Mouse (Mus musculus) MEL (cell line): ENCODE data around the gene Ugt1a9.

Source experiments
- CTCF ChIP-seq, 3 experiments: IDR thresholded peaks in 2 of 3; conservative IDR thresholded peaks in 1 of 3; 2 replicates each; pipeline ENCODE4 v1.5.1; 2011 to 2012; ENCODE audit warnings: low read length in 3 of 3, low read depth in 2 of 3, mild to moderate bottlenecking in 2 of 3, improper control_type of control experiment in 1 of 3, inconsistent platforms in 1 of 3, mixed read lengths in 1 of 3, moderate library complexity in 1 of 3; ENCODE audit not compliant: control insufficient read depth in 1 of 3, insufficient read depth in 1 of 3, poor library complexity in 1 of 3, severe bottlenecking in 1 of 3
- TCF12 ChIP-seq: IDR thresholded peaks from 2 replicates; pipeline ENCODE4 v1.6.1; 2014; ENCODE audit warnings: low read depth, mild to moderate bottlenecking, inconsistent platforms, low read length, improper control_type of control experiment, moderate library complexity

- TF ChIP-seq CTCF (IDR thresholded peaks at IDR 0.05 in 2 of 3, conservative IDR thresholded peaks at IDR 0.05 in 1 of 3; ENCODE audit: control insufficient read depth in 1 of 3, insufficient read depth in 1 of 3, low read depth in 2 of 3, low read length in 3 of 3, poor library complexity in 1 of 3, severe bottlenecking in 1 of 3) (no peak), TCF12 (no peak)
Measured at GRCm38 (mm10) chr1:88263778-88264177, 193.2 kb downstream of the Ugt1a9 start.
